Mouse (Mus musculus) embryonic facial prominence, embryonic 11.5 days (tissue): ENCODE measurements around the gene Tgfb2. TPM values are rescaled to one million over a fixed set of nuclear protein-coding genes. Genes with fewer than 3 reads are reported as not detected.

ENCODE experiments used
- ATAC-seq: fragments of 200-750 bp; cut with Nextera tagmentation; replicated peaks from 2 replicates; pipeline ENCODE4 v1.8.0; 2017; ENCODE audit warnings: low read depth; ENCODE audit not compliant: insufficient number of reproducible peaks, low FRiP score, low TSS enrichment
- DNase-seq: peaks from one replicate; pipeline ENCODE4 v3.0.0-alpha.2; 2015; ENCODE audit warnings: low spot score
- H3K27ac ChIP-seq: fragments of 300-500 bp; sonication (generic); replicated peaks from 2 replicates; pipeline ENCODE4 v1.5.1; 2014; ENCODE audit warnings: mild to moderate bottlenecking, low read depth, low read length, control low read depth
- H3K27me3 ChIP-seq: fragments of 300-500 bp; sonication (generic); 2 replicates; pipeline ENCODE4 v1.6.1; 2014; ENCODE audit warnings: mild to moderate bottlenecking, low read length, moderate library complexity, mixed read lengths; ENCODE audit not compliant: control insufficient read depth, insufficient read depth
- H3K36me3 ChIP-seq: fragments of 300-500 bp; sonication (generic); replicated peaks from 2 replicates; pipeline ENCODE4 v1.6.1; 2014; ENCODE audit warnings: low read depth, mild to moderate bottlenecking, low read length, moderate library complexity, mixed read lengths; ENCODE audit not compliant: control insufficient read depth, insufficient read depth
- H3K4me1 ChIP-seq: fragments of 300-500 bp; sonication (generic); 2 replicates; pipeline ENCODE4 v1.6.1; 2014; ENCODE audit warnings: low read length, mixed read lengths; ENCODE audit not compliant: control insufficient read depth, insufficient read depth
- H3K4me2 ChIP-seq: fragments of 300-500 bp; sonication (generic); 2 replicates; pipeline ENCODE4 v1.6.1; 2014; ENCODE audit warnings: low read depth, mild to moderate bottlenecking, control low read depth, low read length, moderate library complexity
- H3K4me3 ChIP-seq: fragments of 300-500 bp; sonication (generic); 2 replicates; pipeline ENCODE4 v1.5.1; 2014; ENCODE audit warnings: low read depth, low read length, control low read depth
- H3K9ac ChIP-seq: fragments of 300-500 bp; sonication (generic); replicated peaks from 2 replicates; pipeline ENCODE4 v1.6.1; 2014; ENCODE audit warnings: mild to moderate bottlenecking, control low read depth, low read length
- H3K9me3 ChIP-seq: fragments of 300-500 bp; sonication (generic); replicated peaks from 2 replicates; pipeline ENCODE4 v1.6.1; 2016; ENCODE audit warnings: mild to moderate bottlenecking, low read length, inconsistent platforms, mixed read lengths; ENCODE audit not compliant: control insufficient read depth
- WGBS: fragments of 180-500 bp; shearing (Covaris S2); extraction: QIAGEN DNeasy Blood & Tissue Kit; methylation state at CpG from one replicate; pipeline ENCODE4 v1.1.7; 2014; 5-methylcytosine and 5-hydroxymethylcytosine counted together
- polyA plus RNA-seq: library from polyadenylated mRNA; unstranded; fragments of >200 nt; fragmentation: Nextera tagmentation; extraction: Ambion mirVana; gene quantifications from 2 replicates; pipeline ENCODE4 v1.2.1, GENCODE M21; 2014

The Tgfb2 gene
- polyA plus RNA-seq, 1 experiment from 2014 or later: 38.5 TPM

GRCm38 (mm10) chr1:186609793-186610233 lies 96.0 kb downstream of the Tgfb2 start:
- peak; percentile 44; the same call in 1 of the 2 replicates for ATAC-seq
- Histone ChIP-seq H3K36me3 (no peaks in the 10 kb centered on the region), H3K4me1 (no peaks in the 10 kb centered on the region), H3K27me3 (no peaks in the 10 kb centered on the region), H3K27ac (no peak overlapping the region), H3K9me3 (no peaks in the 10 kb centered on the region), H3K4me2 (peak overlapping the region; percentile 26; the same call in 1 of the 2 replicates), H3K4me3 (no peak overlapping the region), H3K9ac (no peak overlapping the region)
- 18% methylated on average over 8 of the region's 10 CpGs for WGBS
- peak; percentile 59 for DNase-seq

GRCm38 (mm10) chr1:186608116-186608515 lies 97.7 kb downstream of the Tgfb2 start:
- Histone ChIP-seq H3K36me3 (no peaks in the 10 kb centered on the region), H3K9ac (no peak overlapping the region), H3K4me1 (no peaks in the 10 kb centered on the region), H3K4me2 (no peak overlapping the region), H3K27me3 (no peaks in the 10 kb centered on the region), H3K9me3 (no peaks in the 10 kb centered on the region), H3K27ac (no peak overlapping the region), H3K4me3 (no peak overlapping the region)
- ATAC-seq: no peak
- no peak for DNase-seq
- WGBS: 81% methylated on average over 3 of the region's 3 CpGs

- WGBS: 69% methylated on average over 2 of the region's 2 CpGs
- Histone ChIP-seq H3K9me3 (no peaks in the 10 kb centered on the region), H3K27me3 (no peaks in the 10 kb centered on the region), H3K9ac (no peak overlapping the region), H3K27ac (no peak overlapping the region), H3K36me3 (no peaks in the 10 kb centered on the region), H3K4me2 (no peak overlapping the region), H3K4me3 (no peak overlapping the region), H3K4me1 (no peaks in the 10 kb centered on the region)
- DNase-seq (no peak), ATAC-seq (no peak)
Observed at GRCm38 (mm10) chr1:186605635-186606034, 100.2 kb downstream of the Tgfb2 start.

DNA sequence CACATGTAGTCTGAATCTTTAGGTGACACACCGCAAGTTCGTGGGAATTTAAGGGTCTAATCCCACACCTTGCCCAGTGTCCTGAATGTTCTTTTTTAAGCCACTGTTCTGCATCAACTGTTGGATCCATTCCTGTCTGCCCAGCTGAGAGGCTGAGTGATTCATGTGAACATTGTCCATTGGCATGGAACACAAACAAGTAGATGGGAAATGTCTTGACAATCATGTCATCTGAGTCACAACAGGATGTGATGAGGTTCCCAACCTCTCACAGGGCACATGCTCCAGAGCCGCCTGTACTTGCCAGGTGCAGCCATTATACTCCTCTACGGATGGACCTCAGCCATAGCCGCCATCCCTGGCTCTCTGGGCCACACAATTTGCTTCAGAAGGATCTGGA lies 101.7 kb downstream of the Tgfb2 start:
- Histone ChIP-seq H3K9ac (no peak overlapping the region), H3K4me1 (no peaks in the 10 kb centered on the region), H3K9me3 (no peaks in the 10 kb centered on the region), H3K4me3 (no peak overlapping the region), H3K27ac (no peak overlapping the region), H3K4me2 (no peak overlapping the region), H3K36me3 (no peaks in the 10 kb centered on the region), H3K27me3 (no peaks in the 10 kb centered on the region)
- 95% methylated on average over 5 of the region's 5 CpGs for WGBS
- no peak for ATAC-seq
- DNase-seq: no peak

- Histone ChIP-seq H3K9ac (no peak overlapping the region), H3K27me3 (no peaks in the 10 kb centered on the region), H3K9me3 (no peaks in the 10 kb centered on the region), H3K36me3 (no peaks in the 10 kb centered on the region), H3K4me3 (no peak overlapping the region), H3K4me2 (no peak overlapping the region), H3K27ac (no peak overlapping the region), H3K4me1 (no peaks in the 10 kb centered on the region; the same call in 1 of the 2 replicates)
- ATAC-seq (no peak), DNase-seq (no peak)
- WGBS: 72% methylated on average over 2 of the region's 2 CpGs
Observed at GRCm38 (mm10) chr1:186588226-186588625, 117.6 kb downstream of the Tgfb2 start.

DNA sequence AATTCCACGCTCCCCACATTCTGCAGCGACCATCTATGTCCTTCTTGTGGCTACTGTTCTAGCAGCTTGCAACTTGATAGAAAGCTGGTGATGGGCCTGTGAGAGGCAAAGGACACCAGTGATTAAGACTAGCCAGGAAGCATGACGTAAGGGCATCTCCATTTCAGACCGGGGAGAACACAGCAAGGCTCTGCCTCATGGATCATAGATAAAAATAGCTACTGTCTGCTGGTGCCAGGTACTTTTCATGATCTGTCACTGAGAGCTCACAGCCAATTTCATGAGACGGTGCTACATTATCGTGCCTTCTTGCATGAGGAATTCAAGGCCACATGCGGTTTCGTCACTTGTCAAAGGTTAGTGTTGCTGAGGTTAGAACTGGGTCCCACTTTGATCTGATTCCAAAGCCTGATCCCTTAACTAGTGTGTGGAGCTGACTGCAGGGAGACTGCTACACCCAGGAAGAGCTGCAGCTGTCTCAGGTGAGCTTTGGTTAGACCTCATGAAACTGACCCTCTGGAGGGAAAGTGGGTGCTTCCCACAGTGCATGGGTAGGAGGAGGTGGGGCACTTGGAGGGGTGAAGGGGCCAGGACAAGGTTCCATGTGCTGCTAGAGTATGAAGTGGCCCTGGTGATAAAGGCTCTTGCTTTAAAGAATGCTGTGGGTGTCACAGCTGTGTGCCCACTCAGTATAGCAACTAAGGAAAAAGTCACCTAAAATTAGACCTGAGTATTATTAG lies 118.6 kb downstream of the Tgfb2 start:
- WGBS: 79% methylated on average over 8 of the region's 8 CpGs
- Histone ChIP-seq H3K4me3 (no peak overlapping the region), H3K36me3 (no peaks in the 10 kb centered on the region), H3K9ac (no peak overlapping the region), H3K27ac (no peak overlapping the region), H3K4me2 (no peak overlapping the region), H3K9me3 (no peaks in the 10 kb centered on the region), H3K27me3 (no peaks in the 10 kb centered on the region; the same call in 1 of the 2 replicates), H3K4me1 (no peaks in the 10 kb centered on the region; the same call in 1 of the 2 replicates)
- no peak for DNase-seq
- ATAC-seq: no peak

DNA sequence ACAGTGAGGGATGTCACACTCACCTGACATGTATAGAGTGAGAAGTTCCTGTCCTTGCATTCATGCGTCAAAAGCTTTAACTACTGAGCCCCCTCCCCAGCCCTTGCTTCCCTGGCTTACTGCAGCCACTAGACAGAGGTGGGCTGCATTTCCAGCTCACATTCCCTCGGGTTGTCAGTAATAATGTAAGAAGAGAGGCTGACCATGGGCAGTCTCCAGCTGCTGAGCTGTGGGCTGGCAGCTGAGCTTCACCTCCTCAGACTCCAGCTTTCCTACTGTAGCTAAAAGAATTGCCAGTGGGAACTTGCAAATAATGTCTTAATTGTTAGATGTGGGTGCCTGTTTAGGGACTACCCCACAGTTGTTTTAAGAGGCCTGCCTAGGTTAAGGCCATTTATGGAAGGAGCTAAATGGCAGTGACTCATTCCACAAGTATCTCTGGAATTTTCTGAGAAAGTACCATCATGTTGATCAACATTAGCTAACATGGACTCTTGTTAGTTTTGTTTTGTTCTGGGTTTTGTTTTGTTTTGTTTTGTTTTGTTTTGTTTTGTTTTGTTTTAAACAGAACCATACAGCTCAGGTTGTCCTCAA lies 120.1 kb downstream of the Tgfb2 start:
- Histone ChIP-seq H3K4me3 (no peak overlapping the region), H3K9me3 (no peaks in the 10 kb centered on the region), H3K4me2 (no peak overlapping the region), H3K4me1 (no peaks in the 10 kb centered on the region; the same call in 1 of the 2 replicates), H3K36me3 (no peaks in the 10 kb centered on the region), H3K27me3 (no peaks in the 10 kb centered on the region; the same call in 1 of the 2 replicates), H3K27ac (no peak overlapping the region), H3K9ac (no peak overlapping the region)
- no peak for DNase-seq
- ATAC-seq: no peak
- 41% methylated on average over 2 of the region's 2 CpGs for WGBS

- Histone ChIP-seq H3K27me3 (no peaks in the 10 kb centered on the region; the same call in 1 of the 2 replicates), H3K4me2 (no peak overlapping the region), H3K27ac (no peak overlapping the region), H3K4me3 (no peak overlapping the region), H3K9me3 (no peaks in the 10 kb centered on the region), H3K9ac (no peak overlapping the region), H3K4me1 (no peaks in the 10 kb centered on the region; the same call in 1 of the 2 replicates), H3K36me3 (no peaks in the 10 kb centered on the region)
- ATAC-seq (no peak), DNase-seq (no peak)
Observed at GRCm38 (mm10) chr1:186583933-186584332, 121.9 kb downstream of the Tgfb2 start.
